24 mouse cellular contexts compared by ENCODE assay signal in the genomic region with DNA sequence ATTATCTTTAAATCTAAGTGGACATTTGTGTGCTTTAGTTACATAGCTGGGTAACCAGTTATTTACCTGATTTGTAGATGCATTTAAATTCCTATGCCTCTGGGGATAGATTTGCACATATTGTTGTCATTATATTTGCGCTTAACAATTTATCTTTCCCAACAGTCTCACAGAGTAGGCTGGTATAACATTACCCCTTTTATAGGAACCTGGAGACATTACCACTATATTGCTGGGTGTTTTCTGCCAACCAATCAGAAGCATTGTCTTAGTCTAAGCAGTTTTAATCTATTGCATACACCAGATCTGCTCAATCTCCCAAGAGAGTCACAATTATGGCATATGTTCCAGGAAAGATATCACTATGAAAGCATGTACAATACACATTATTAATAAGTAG.
"Had no signal": no experiment of that assay in that cellular context is flagged by ENCODE, and none has a peak within 500 bp of the region (broad histone marks: within the 10 kb centered on the region; RNA-seq: fewer than 3 reads in every experiment).

No protein-coding gene starts in this region.

- DNase-seq: gastrocnemius, postnatal 14 days; heart, adult 11 months; heart, adult 2 months; heart, postnatal 14 days; heart, postnatal 36 days; kidney, adult 11 months; kidney, adult 2 months; kidney, adult 9 months; kidney, postnatal 14 days; kidney, postnatal 36 days; layer of hippocampus, adult 9-11 months; layer of hippocampus, postnatal 36 days; left cerebral cortex, postnatal 4 days; liver, embryonic 13.5 days had no signal

- H3K4me3 ChIP-seq: heart, adult 2 months; heart, embryonic 13.5 days; heart, embryonic 15.5 days; hindbrain, embryonic 13.5 days; hindbrain, embryonic 15.5 days; kidney, embryonic 15.5 days; limb, embryonic 15.5 days; liver, embryonic 13.5 days had no signal

- H3K27ac ChIP-seq: heart, adult 2 months; heart, embryonic 13.5 days; heart, embryonic 15.5 days; hindbrain, embryonic 13.5 days; hindbrain, embryonic 15.5 days; hindbrain, postnatal 0 days; kidney, embryonic 15.5 days; kidney, postnatal 0 days; limb, embryonic 15.5 days; liver, embryonic 13.5 days had no signal

- H3K9me3 ChIP-seq: heart, embryonic 13.5 days; heart, embryonic 15.5 days; hindbrain, embryonic 13.5 days; hindbrain, embryonic 15.5 days; kidney, embryonic 15.5 days; limb, embryonic 15.5 days; liver, embryonic 13.5 days had no signal

- ATAC-seq: hindbrain, postnatal 0 days; intestine, embryonic 16.5 days had no signal

- H3K36me3 ChIP-seq: heart, embryonic 13.5 days; heart, embryonic 15.5 days; hindbrain, embryonic 13.5 days; hindbrain, embryonic 15.5 days; kidney, embryonic 15.5 days; limb, embryonic 15.5 days; liver, embryonic 13.5 days had no signal

- H3K4me1 ChIP-seq: heart, embryonic 13.5 days; heart, embryonic 15.5 days; hindbrain, embryonic 15.5 days; kidney, embryonic 15.5 days; limb, embryonic 15.5 days; liver, embryonic 13.5 days had no signal

- H3K4me2 ChIP-seq: heart, embryonic 11.5 days; heart, embryonic 13.5 days; heart, embryonic 15.5 days; hindbrain, embryonic 13.5 days; hindbrain, embryonic 15.5 days; kidney, embryonic 15.5 days; limb, embryonic 15.5 days; liver, embryonic 13.5 days had no signal

- H3K9ac ChIP-seq: heart, embryonic 13.5 days; heart, embryonic 15.5 days; hindbrain, embryonic 13.5 days; hindbrain, embryonic 15.5 days; kidney, embryonic 15.5 days; limb, embryonic 15.5 days; liver, embryonic 13.5 days had no signal

- H3K27me3 ChIP-seq: heart, embryonic 13.5 days; heart, embryonic 15.5 days; hindbrain, embryonic 13.5 days; hindbrain, embryonic 15.5 days; kidney, embryonic 15.5 days; limb, embryonic 15.5 days; liver, embryonic 13.5 days had no signal
